Mouse (Mus musculus): ENCODE data around the gene Qtrt1.

DNA sequence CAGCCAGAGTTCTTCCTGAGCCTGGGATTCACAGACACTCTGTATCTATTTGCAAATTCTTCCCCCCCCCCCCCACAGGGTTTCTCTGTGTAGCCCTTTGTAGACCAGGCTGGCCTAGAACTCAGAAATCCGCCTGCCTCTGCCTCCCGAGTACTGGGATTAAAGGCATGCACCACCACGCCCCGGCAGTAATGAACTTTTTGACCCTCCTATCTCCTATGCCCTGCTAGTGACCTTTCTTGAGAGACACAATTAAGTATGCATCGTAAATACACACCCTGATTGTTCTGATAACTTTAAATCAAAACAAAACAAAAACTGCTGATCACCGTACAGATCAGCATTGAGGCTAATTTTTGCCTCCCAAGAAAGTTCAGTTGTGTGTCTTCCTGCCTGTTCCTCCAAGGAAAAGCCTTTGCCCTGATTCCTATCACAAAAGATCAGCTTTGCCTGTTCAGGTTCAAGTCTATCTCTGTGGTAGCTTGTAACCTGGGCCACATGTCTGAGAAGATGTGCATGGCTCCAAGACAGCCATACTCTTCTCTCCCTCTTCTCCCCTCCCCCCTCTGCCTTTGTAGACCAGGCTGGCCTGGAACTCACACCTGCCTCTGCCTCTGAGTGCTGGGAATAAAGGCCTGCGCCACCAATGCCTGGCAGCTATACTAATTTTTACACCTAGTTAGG is 44.8 kb downstream of the Qtrt1 start:
- TF ChIP-seq GATA1 (IDR thresholded peaks at IDR 0.05; ENCODE audit: low read length) (no peak), TAL1 (IDR thresholded peaks at IDR 0.05; ENCODE audit: low read length) (no peak)

All from erythroblast, embryonic 14.5 days (primary cell).